Mouse (Mus musculus): ENCODE measurements around the gene Gm28051.

Gm28051 gene

GRCm38 (mm10) chr12:102706833-102707463 lies 50.6 kb downstream of the Gm28051 start:
- DNase-seq (ENCODE audit: low read depth, low spot score) = no peak

- DNase-seq (ENCODE audit: low read depth, low spot score) = no peak
Measured at GRCm38 (mm10) chr12:102705906-102706640, 51.5 kb downstream of the Gm28051 start.

GRCm38 (mm10) chr12:102705216-102705871 lies 52.2 kb downstream of the Gm28051 start:
- no peak for DNase-seq (ENCODE audit: low read depth, low spot score)

GRCm38 (mm10) chr12:102704457-102705198 lies 52.9 kb downstream of the Gm28051 start, which contains the start of gene Itpk1:
Gene Itpk1 (minus strand): TSS chr12:102704930.
- DNase-seq (ENCODE audit: low read depth, low spot score) = no peak

- DNase-seq (ENCODE audit: low read depth, low spot score) = no peak
Measured at GRCm38 (mm10) chr12:102703921-102704408, 53.6 kb downstream of the Gm28051 start.

GRCm38 (mm10) chr12:102703441-102703840 lies 54.1 kb downstream of the Gm28051 start:
- DNase-seq (ENCODE audit: low read depth, low spot score) = no peak

GRCm38 (mm10) chr12:102703111-102703412 lies 54.5 kb downstream of the Gm28051 start:
- no peak for DNase-seq (ENCODE audit: low read depth, low spot score)

- peak; percentile 54 for DNase-seq (ENCODE audit: low read depth, low spot score)
Measured at GRCm38 (mm10) chr12:102702356-102703110, 55.0 kb downstream of the Gm28051 start.

GRCm38 (mm10) chr12:102701691-102702207 lies 55.8 kb downstream of the Gm28051 start:
- no peak for DNase-seq (ENCODE audit: low read depth, low spot score)

GRCm38 (mm10) chr12:102700453-102700852 lies 57.1 kb downstream of the Gm28051 start:
- no peak for DNase-seq (ENCODE audit: low read depth, low spot score)

GRCm38 (mm10) chr12:102699156-102699555 lies 58.4 kb downstream of the Gm28051 start:
- no peak for DNase-seq (ENCODE audit: low read depth, low spot score)

GRCm38 (mm10) chr12:102698089-102698684 lies 59.4 kb downstream of the Gm28051 start:
- DNase-seq (ENCODE audit: low read depth, low spot score) = no peak

- no peak for DNase-seq (ENCODE audit: low read depth, low spot score)
Measured at GRCm38 (mm10) chr12:102697381-102697780, 60.2 kb downstream of the Gm28051 start.

GRCm38 (mm10) chr12:102696635-102697354 lies 60.8 kb downstream of the Gm28051 start:
- DNase-seq (ENCODE audit: low read depth, low spot score) = no peak

GRCm38 (mm10) chr12:102695369-102696239 lies 62.0 kb downstream of the Gm28051 start:
- no peak for DNase-seq (ENCODE audit: low read depth, low spot score)

- no peak for DNase-seq (ENCODE audit: low read depth, low spot score)
Measured at GRCm38 (mm10) chr12:102691761-102692160, 65.8 kb downstream of the Gm28051 start.

- no peak for DNase-seq (ENCODE audit: low read depth, low spot score)
Measured at GRCm38 (mm10) chr12:102691180-102691579, 66.4 kb downstream of the Gm28051 start.

- DNase-seq (ENCODE audit: low read depth, low spot score) = no peak
Measured at GRCm38 (mm10) chr12:102689773-102690563, 67.6 kb downstream of the Gm28051 start.
